Comparison of ENCODE assay signal across 27 mouse cellular contexts in genomic region chr4:131577571-131577970, GRCm38 (mm10).
"Had no signal": no experiment of that assay in that cellular context is flagged by ENCODE, and none has a peak within 500 bp of the region (broad histone marks: within the 10 kb centered on the region; RNA-seq: fewer than 3 reads in every experiment).

No protein-coding gene starts in this region.

- H3K9ac ChIP-seq: heart, embryonic 13.5 days; heart, embryonic 15.5 days; hindbrain, embryonic 13.5 days; hindbrain, embryonic 15.5 days; kidney, embryonic 15.5 days; limb, embryonic 13.5 days; limb, embryonic 15.5 days; liver, embryonic 12.5 days; liver, embryonic 14.5 days had no signal

- H3K36me3 ChIP-seq: heart, embryonic 13.5 days; heart, embryonic 15.5 days; hindbrain, embryonic 13.5 days; hindbrain, embryonic 15.5 days; kidney, embryonic 15.5 days; limb, embryonic 13.5 days; limb, embryonic 15.5 days; liver, embryonic 12.5 days had no signal

- H3K27ac ChIP-seq: heart, adult 2 months; heart, embryonic 13.5 days; heart, embryonic 15.5 days; hindbrain, embryonic 13.5 days; hindbrain, embryonic 15.5 days; hindbrain, postnatal 0 days; kidney, embryonic 15.5 days; kidney, postnatal 0 days; limb, embryonic 13.5 days; limb, embryonic 15.5 days; liver, embryonic 12.5 days; liver, embryonic 14.5 days had no signal

- H3K4me1 ChIP-seq: heart, embryonic 13.5 days; heart, embryonic 15.5 days; hindbrain, embryonic 13.5 days; hindbrain, embryonic 15.5 days; kidney, embryonic 15.5 days; limb, embryonic 13.5 days; limb, embryonic 15.5 days; liver, embryonic 12.5 days had no signal

- ATAC-seq: hindbrain, postnatal 0 days; intestine, embryonic 16.5 days; liver, embryonic 12.5 days had no signal

- H3K4me2 ChIP-seq: heart, embryonic 11.5 days; heart, embryonic 13.5 days; heart, embryonic 15.5 days; hindbrain, embryonic 13.5 days; hindbrain, embryonic 15.5 days; kidney, embryonic 15.5 days; limb, embryonic 13.5 days; limb, embryonic 15.5 days; liver, embryonic 12.5 days had no signal

- H3K9me3 ChIP-seq: heart, embryonic 13.5 days; heart, embryonic 15.5 days; hindbrain, embryonic 13.5 days; hindbrain, embryonic 15.5 days; kidney, embryonic 15.5 days; limb, embryonic 13.5 days; limb, embryonic 15.5 days; liver, embryonic 12.5 days had no signal

- DNase-seq: gastrocnemius, postnatal 14 days; gastrocnemius, postnatal 36 days; heart, adult 11 months; heart, adult 2 months; heart, postnatal 14 days; heart, postnatal 36 days; kidney, adult 11 months; kidney, adult 2 months; kidney, adult 9 months; kidney, postnatal 14 days; kidney, postnatal 36 days; layer of hippocampus, adult 9-11 months; layer of hippocampus, postnatal 36 days; left cerebral cortex, postnatal 4 days had no signal

- H3K27me3 ChIP-seq: heart, embryonic 15.5 days; hindbrain, embryonic 13.5 days; hindbrain, embryonic 15.5 days; limb, embryonic 13.5 days; liver, embryonic 12.5 days had no signal

- H3K4me3 ChIP-seq: heart, adult 2 months; heart, embryonic 13.5 days; heart, embryonic 15.5 days; hindbrain, embryonic 13.5 days; hindbrain, embryonic 15.5 days; kidney, embryonic 15.5 days; limb, embryonic 13.5 days; limb, embryonic 15.5 days; liver, embryonic 12.5 days had no signal
